Mouse (Mus musculus) stomach, postnatal 0 days (tissue): ENCODE results near the gene Abcc4. TPM values are rescaled to one million over a fixed set of nuclear protein-coding genes. Genes with fewer than 3 reads are reported as not detected.

Experiments used
- ATAC-seq: fragments of 200-750 bp; cut with Nextera tagmentation; 2 replicates; pipeline ENCODE4 v1.8.0; 2017; ENCODE audit not compliant: low FRiP score, low TSS enrichment
- DNase-seq: peaks from one replicate; pipeline ENCODE4 v3.0.0-alpha.2; 2016; ENCODE audit warnings: low spot score
- H3K27ac ChIP-seq: fragments of 300-500 bp; sonication (generic); replicated peaks from 2 replicates; pipeline ENCODE4 v1.5.1; 2014; ENCODE audit warnings: mild to moderate bottlenecking, control low read depth
- H3K27me3 ChIP-seq: fragments of 300-500 bp; sonication (generic); 2 replicates; pipeline ENCODE4 v1.6.1; 2014; ENCODE audit warnings: low read length; ENCODE audit not compliant: control insufficient read depth, insufficient read depth
- H3K36me3 ChIP-seq: fragments of 300-500 bp; sonication (generic); 2 replicates; pipeline ENCODE4 v1.6.1; 2014; ENCODE audit warnings: low read length, mixed read lengths; ENCODE audit not compliant: control insufficient read depth, insufficient read depth
- H3K4me1 ChIP-seq: fragments of 300-500 bp; sonication (generic); replicated peaks from 2 replicates; pipeline ENCODE4 v1.6.1; 2014; ENCODE audit warnings: antibody characterized with exemption; ENCODE audit not compliant: control insufficient read depth, insufficient read depth
- H3K4me2 ChIP-seq: fragments of 300-500 bp; sonication (generic); replicated peaks from 2 replicates; pipeline ENCODE4 v1.6.1; 2014; ENCODE audit warnings: low read depth, mild to moderate bottlenecking, control low read depth, moderate library complexity
- H3K4me3 ChIP-seq: fragments of 300-500 bp; sonication (generic); 2 replicates; pipeline ENCODE4 v1.5.1; 2014; ENCODE audit warnings: low read depth, low read length, control low read depth
- H3K9ac ChIP-seq: fragments of 300-500 bp; sonication (generic); 2 replicates; pipeline ENCODE4 v1.6.1; 2014; ENCODE audit warnings: mild to moderate bottlenecking, low read length, control low read depth, mixed read lengths
- H3K9me3 ChIP-seq: fragments of 300-500 bp; sonication (generic); 2 replicates; pipeline ENCODE4 v1.6.1; 2016; ENCODE audit warnings: low read length; ENCODE audit not compliant: control insufficient read depth
- CTCF ChIP-seq: IDR thresholded peaks from 2 replicates; pipeline ENCODE4 v1.5.1; 2016; ENCODE audit warnings: antibody characterized with exemption, low read depth, mild to moderate bottlenecking, moderate library complexity
- EP300 ChIP-seq: optimal IDR thresholded peaks from 2 replicates; pipeline ENCODE3; 2016; ENCODE audit warnings: antibody characterized with exemption
- WGBS: fragments of 180-500 bp; shearing (Covaris S2); extraction: QIAGEN DNeasy Blood & Tissue Kit; methylation state at CpG from one replicate; pipeline ENCODE4 v1.1.7; 2014; 5-methylcytosine and 5-hydroxymethylcytosine counted together
- polyA plus RNA-seq: library from polyadenylated mRNA; unstranded; fragments of >200 nt; fragmentation: Nextera tagmentation; extraction: Ambion mirVana; gene quantifications from 2 replicates; pipeline ENCODE4 v1.2.1, GENCODE M21; 2015

The Abcc4 gene
- polyA plus RNA-seq, 1 experiment from 2014 or later: 1.9 TPM

DNA sequence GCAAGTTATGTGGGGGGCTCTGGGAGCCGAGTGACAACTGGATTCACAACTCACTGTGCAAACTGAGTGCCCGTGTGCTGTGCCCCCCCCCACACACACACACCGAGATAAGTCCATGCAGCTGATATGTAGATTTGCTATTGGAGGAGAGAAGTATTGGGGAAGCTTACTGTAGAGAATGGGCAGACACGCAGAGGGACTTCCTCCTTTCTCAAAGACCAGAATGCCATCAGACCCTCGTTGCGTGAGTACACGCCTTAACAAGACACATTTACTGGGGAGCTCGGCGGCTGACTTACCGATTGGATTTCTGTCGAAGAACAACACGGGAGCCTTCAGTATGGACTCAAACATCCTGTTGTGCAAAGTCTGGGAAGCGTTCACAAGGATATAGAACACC is 111.6 kb downstream of the Abcc4 start:
- H3K36me3 ChIP-seq: no peaks in the 10 kb centered on the region
- 69% methylated on average over 13 of the region's 13 CpGs for whole genome bisulfite sequencing
- no peak for ATAC-seq
- H3K4me1 ChIP-seq: no peaks in the 10 kb centered on the region
- H3K27ac ChIP-seq: no peak overlapping the region
- no peaks in the 10 kb centered on the region for H3K27me3 ChIP-seq
- no peak overlapping the region for H3K4me3 ChIP-seq
- DNase-seq: no peak
- H3K9me3 ChIP-seq: no peaks in the 10 kb centered on the region
- no peak overlapping the region for H3K4me2 ChIP-seq
- H3K9ac ChIP-seq: no peak overlapping the region
- TF ChIP-seq CTCF: no peak
- TF ChIP-seq EP300: no peak

DNA sequence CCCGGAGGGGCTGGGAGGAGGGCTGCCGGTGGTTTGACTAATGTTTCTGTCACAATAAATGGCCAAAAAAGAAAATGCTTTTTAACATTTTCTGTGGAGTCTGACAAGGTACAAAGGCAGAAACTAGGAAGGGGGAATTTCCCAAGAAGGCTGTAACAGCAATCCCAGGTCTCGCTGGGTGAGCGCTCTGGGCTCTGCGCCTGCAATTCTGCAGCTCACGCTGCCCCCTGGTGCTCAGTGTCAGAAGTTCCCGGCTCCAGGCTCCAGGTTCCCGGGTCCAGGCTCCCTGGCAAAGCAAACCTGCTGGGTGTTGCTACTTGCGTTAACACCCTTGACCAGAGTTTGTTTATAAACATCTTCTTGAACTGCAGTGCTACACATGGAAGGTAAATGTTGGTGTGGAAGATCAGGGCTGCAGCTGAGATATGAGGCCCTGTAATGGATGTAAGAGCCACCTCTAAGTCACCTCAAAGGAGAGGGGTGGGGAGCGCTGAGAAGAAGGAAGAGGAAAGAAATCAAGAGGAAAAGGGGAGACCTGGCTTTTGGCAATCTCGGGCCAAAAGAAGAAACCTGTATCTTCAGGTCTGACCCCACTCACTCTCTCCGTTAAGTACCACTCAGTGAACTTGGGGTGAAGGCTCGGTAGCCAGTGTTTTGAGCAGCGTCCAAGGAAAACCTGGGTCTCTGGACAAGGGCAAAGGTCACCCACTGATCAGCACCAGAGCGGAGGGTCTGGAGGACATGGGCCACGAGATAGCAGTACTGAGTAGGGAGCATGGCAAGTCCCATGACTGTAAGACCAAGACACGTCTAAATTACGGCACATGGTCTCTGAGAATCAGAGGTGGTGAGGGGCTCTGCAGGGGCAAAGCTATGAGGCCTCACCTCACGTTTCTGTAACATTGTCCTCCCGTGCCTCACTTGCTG is 114.3 kb downstream of the Abcc4 start:
- 45% methylated on average over 20 of the region's 20 CpGs for WGBS
- TF ChIP-seq EP300: no peak
- TF ChIP-seq CTCF: peak; percentile 90
- Histone ChIP-seq H3K27me3 (no peaks in the 10 kb centered on the region), H3K36me3 (no peaks in the 10 kb centered on the region), H3K4me1 (no peaks in the 10 kb centered on the region), H3K9ac (no peak overlapping the region), H3K27ac (no peak overlapping the region), H3K4me3 (no peak overlapping the region), H3K9me3 (no peaks in the 10 kb centered on the region), H3K4me2 (no peak overlapping the region)
- peak; percentile 91 for DNase-seq
- ATAC-seq: peak; percentile 83

DNA sequence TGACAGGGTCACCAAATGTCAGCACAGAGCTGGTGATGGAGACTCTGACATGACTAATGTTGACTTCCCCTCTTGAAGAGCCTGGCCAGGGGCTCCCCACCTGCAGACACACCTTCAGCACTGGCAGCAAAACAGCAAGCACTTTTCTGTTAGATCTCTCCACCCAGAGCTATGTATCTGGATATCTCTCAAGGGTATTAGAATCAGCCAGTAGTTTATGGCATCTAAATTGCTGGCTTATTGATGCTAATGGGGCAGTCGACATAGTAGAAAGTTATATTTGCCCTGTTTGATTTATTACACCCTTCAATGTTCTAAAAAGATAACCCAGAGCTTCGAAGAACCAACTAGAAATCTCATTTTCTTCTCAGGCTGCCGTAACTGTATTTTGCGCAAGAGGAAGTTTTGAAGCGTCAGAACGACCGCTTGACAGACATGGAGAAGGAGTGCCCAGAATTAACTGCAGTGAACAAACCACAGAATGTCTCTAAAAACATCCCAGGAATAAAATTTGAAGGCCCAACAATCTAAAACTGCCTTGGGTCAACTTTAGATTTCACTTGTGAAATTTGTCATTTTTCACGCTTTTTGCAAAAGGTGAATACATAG is 123.6 kb downstream of the Abcc4 start:
- no peak overlapping the region for H3K27ac ChIP-seq
- H3K36me3 ChIP-seq: no peaks in the 10 kb centered on the region
- H3K4me3 ChIP-seq: no peak overlapping the region
- ATAC-seq: no peak
- H3K9me3 ChIP-seq: no peaks in the 10 kb centered on the region
- no peak for DNase-seq
- no peaks in the 10 kb centered on the region for H3K27me3 ChIP-seq
- WGBS: 66% methylated on average over 8 of the region's 8 CpGs
- no peaks in the 10 kb centered on the region for H3K4me1 ChIP-seq
- TF ChIP-seq CTCF (no peak), EP300 (no peak)
- no peak overlapping the region for H3K9ac ChIP-seq
- H3K4me2 ChIP-seq: no peak overlapping the region

DNA sequence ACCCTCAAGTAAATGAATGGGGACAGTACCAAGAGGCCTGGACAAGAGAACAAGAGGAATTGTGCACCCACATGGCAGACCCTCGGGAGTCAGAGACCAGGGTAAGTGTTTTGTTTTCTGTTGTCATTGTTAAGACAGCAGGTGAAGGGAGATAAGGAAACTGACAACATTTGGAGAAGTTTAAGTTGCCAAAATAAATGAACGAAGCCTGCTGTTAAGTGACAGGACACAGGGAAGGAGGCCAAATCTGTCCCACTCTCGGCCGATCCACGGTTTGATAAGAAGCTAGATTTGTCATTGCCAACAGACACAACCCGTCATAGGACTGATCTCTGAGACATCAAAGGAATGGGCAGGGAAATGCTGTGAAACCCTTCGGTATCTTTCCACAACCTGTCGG is 124.3 kb downstream of the Abcc4 start:
- 59% methylated on average over 8 of the region's 8 CpGs for WGBS
- no peak overlapping the region for H3K9ac ChIP-seq
- H3K36me3 ChIP-seq: no peaks in the 10 kb centered on the region
- H3K4me2 ChIP-seq: no peak overlapping the region
- H3K27ac ChIP-seq: no peak overlapping the region
- no peak overlapping the region for H3K4me3 ChIP-seq
- DNase-seq (no peak), ATAC-seq (no peak)
- no peak for TF ChIP-seq CTCF
- no peak for TF ChIP-seq EP300
- no peaks in the 10 kb centered on the region for H3K9me3 ChIP-seq
- H3K27me3 ChIP-seq: no peaks in the 10 kb centered on the region
- H3K4me1 ChIP-seq: no peaks in the 10 kb centered on the region

DNA sequence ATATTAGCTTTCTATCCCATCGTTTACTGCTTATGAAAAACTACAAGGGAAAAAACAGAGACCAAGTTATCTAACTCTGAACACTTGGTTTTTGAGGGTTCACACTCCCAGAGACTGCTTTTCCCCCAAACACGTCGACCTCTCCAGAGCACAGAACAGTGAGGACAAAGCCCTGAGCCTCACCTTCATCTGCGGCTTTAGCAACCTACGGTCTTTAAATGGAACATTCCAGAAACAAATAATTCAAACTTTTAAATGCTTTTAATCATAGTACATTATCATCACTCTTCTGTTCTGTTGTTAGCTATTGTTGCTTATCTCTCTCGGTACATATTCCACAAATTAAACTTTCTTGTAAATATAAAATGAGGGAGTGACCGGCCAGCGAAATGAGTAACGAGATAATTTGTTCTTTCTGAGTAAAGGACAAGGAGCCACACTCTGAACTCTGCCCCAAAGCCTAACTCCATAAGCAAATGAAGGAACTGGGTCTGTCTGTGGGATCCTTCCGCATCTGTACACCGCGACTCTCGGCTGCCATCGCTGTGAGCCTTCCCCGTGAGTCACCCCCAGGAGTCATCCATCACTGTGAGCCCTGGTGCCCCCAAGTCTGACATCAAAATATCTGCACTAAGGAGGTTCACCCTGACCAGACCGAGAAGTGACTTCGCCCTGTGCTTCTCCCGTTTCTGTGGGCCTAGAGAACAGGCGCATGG is 126.8 kb downstream of the Abcc4 start:
- WGBS: 57% methylated on average over 19 of the region's 19 CpGs
- TF ChIP-seq CTCF (no peak), EP300 (no peak)
- DNase-seq: peak; percentile 64
- no peak overlapping the region for H3K4me2 ChIP-seq
- H3K27ac ChIP-seq: no peak overlapping the region
- no peaks in the 10 kb centered on the region for H3K36me3 ChIP-seq
- no peaks in the 10 kb centered on the region for H3K4me1 ChIP-seq
- H3K27me3 ChIP-seq: no peaks in the 10 kb centered on the region
- no peak overlapping the region for H3K4me3 ChIP-seq
- ATAC-seq: peak; percentile 92
- H3K9me3 ChIP-seq: no peaks in the 10 kb centered on the region
- no peak overlapping the region for H3K9ac ChIP-seq

DNA sequence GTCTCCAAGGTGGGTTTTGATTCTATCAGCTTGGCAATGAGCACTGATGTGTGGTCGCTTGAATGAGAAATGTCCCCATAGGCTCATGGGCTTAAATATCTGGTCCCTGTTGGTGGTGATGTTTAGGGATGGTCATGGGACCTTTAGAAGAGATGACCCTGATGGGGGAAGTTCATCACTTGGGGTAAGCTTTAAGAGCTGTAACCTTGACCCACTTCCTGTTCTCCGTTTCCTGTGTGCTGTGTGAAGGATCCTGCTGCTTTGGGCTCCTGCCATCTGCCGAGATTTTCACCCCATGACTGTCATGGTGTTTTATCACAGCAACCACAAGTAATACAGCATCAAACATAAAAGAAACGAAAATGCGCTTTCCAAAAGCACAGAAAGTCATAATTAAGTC is 128.1 kb downstream of the Abcc4 start:
- Histone ChIP-seq H3K27me3 (no peaks in the 10 kb centered on the region), H3K4me3 (no peak overlapping the region), H3K27ac (no peak overlapping the region), H3K4me2 (no peak overlapping the region), H3K9ac (no peak overlapping the region), H3K9me3 (no peaks in the 10 kb centered on the region), H3K36me3 (no peaks in the 10 kb centered on the region), H3K4me1 (no peaks in the 10 kb centered on the region)
- ATAC-seq (no peak), DNase-seq (no peak)
- 87% methylated on average over 5 of the region's 5 CpGs for WGBS
- TF ChIP-seq EP300: no peak
- no peak for TF ChIP-seq CTCF
